Mouse (Mus musculus) hindbrain, embryonic 16.5 days (tissue): Measurements from ENCODE around the gene Prrc2a. TPM values are rescaled to one million over a fixed set of nuclear protein-coding genes. Genes with fewer than 3 reads are reported as not detected.

ENCODE experiments used
- ATAC-seq: fragments of 200-750 bp; cut with Nextera tagmentation; 2 replicates; pipeline ENCODE4 v1.8.0; 2017; ENCODE audit warnings: moderate TSS enrichment, moderate library complexity
- H3K27ac ChIP-seq: fragments of 300-500 bp; sonication (generic); 2 replicates; pipeline ENCODE4 v1.5.1; 2014; ENCODE audit warnings: low read depth, mild to moderate bottlenecking, control low read depth, low read length, moderate library complexity
- H3K27me3 ChIP-seq: fragments of 300-500 bp; sonication (generic); replicated peaks from 2 replicates; pipeline ENCODE4 v1.6.1; 2014; ENCODE audit warnings: low read length; ENCODE audit not compliant: control insufficient read depth, insufficient read depth
- H3K36me3 ChIP-seq: fragments of 300-500 bp; sonication (generic); 2 replicates; pipeline ENCODE4 v1.6.1; 2014; ENCODE audit warnings: mild to moderate bottlenecking, low read length, moderate library complexity, mixed read lengths; ENCODE audit not compliant: control insufficient read depth, insufficient read depth
- H3K4me1 ChIP-seq: fragments of 300-500 bp; sonication (generic); 2 replicates; pipeline ENCODE4 v1.6.1; 2014; ENCODE audit warnings: low read depth, low read length; ENCODE audit not compliant: control insufficient read depth, insufficient read depth
- H3K4me2 ChIP-seq: fragments of 300-500 bp; sonication (generic); 2 replicates; pipeline ENCODE4 v1.6.1; 2014; ENCODE audit warnings: mild to moderate bottlenecking, low read length, control low read depth, moderate library complexity
- H3K4me3 ChIP-seq: fragments of 300-500 bp; sonication (generic); 2 replicates; pipeline ENCODE4 v1.5.1; 2014; ENCODE audit warnings: mild to moderate bottlenecking, low read length, control low read depth, moderate library complexity
- H3K9ac ChIP-seq: fragments of 300-500 bp; sonication (generic); 2 replicates; pipeline ENCODE4 v1.6.1; 2014; ENCODE audit warnings: low read depth, mild to moderate bottlenecking, control low read depth, low read length, moderate library complexity
- H3K9me3 ChIP-seq: fragments of 300-500 bp; sonication (generic); 2 replicates; pipeline ENCODE4 v1.6.1; 2014; ENCODE audit warnings: mild to moderate bottlenecking, low read length, moderate library complexity; ENCODE audit not compliant: control insufficient read depth
- WGBS: fragments of 180-500 bp; shearing (Covaris S2); extraction: QIAGEN DNeasy Blood & Tissue Kit; methylation state at CpG from one replicate; pipeline ENCODE4 v1.1.7; 2014; 5-methylcytosine and 5-hydroxymethylcytosine counted together
- polyA plus RNA-seq: library from polyadenylated mRNA; unstranded; fragments of >200 nt; fragmentation: Nextera tagmentation; extraction: Ambion mirVana; gene quantifications from 2 replicates; pipeline ENCODE4 v1.2.1, GENCODE M21; 2015

Gene Prrc2a
- polyA plus RNA-seq, 1 experiment from 2014 or later = 138 TPM

GRCm38 (mm10) chr17:35161421-35161820 lies 3.3 kb downstream of the Prrc2a start:
- Histone ChIP-seq H3K36me3 (peaks cover 54% of the 10 kb centered on the region), H3K9me3 (no peaks in the 10 kb centered on the region), H3K4me2 (no peak overlapping the region), H3K27ac (no peak overlapping the region), H3K4me3 (no peak overlapping the region), H3K4me1 (peaks cover 26% of the 10 kb centered on the region), H3K27me3 (no peaks in the 10 kb centered on the region), H3K9ac (no peak overlapping the region)
- ATAC-seq = no peak
- WGBS = 76% methylated on average over 11 of the region's 11 CpGs

- Histone ChIP-seq H3K9me3 (no peaks in the 10 kb centered on the region), H3K9ac (no peak overlapping the region), H3K36me3 (peaks cover 72% of the 10 kb centered on the region), H3K27me3 (no peaks in the 10 kb centered on the region), H3K4me3 (no peak overlapping the region), H3K27ac (no peak overlapping the region), H3K4me1 (peaks cover 18% of the 10 kb centered on the region), H3K4me2 (no peak overlapping the region)
- no peak for ATAC-seq
- 84% methylated on average over 7 of the region's 7 CpGs for WGBS
These were observed 5.1 kb downstream of the Prrc2a start for GRCm38 (mm10) chr17:35159638-35160037.

GRCm38 (mm10) chr17:35158850-35159593 lies 5.7 kb downstream of the Prrc2a start:
- no peak for ATAC-seq
- H3K9ac ChIP-seq = no peak overlapping the region
- no peaks in the 10 kb centered on the region for H3K27me3 ChIP-seq
- no peak overlapping the region for H3K4me3 ChIP-seq
- H3K36me3 ChIP-seq = peaks cover 78% of the 10 kb centered on the region
- 96% methylated on average over 16 of the region's 16 CpGs for WGBS
- no peak overlapping the region for H3K27ac ChIP-seq
- no peak overlapping the region for H3K4me2 ChIP-seq
- no peaks in the 10 kb centered on the region for H3K9me3 ChIP-seq
- peaks cover 18% of the 10 kb centered on the region for H3K4me1 ChIP-seq

DNA sequence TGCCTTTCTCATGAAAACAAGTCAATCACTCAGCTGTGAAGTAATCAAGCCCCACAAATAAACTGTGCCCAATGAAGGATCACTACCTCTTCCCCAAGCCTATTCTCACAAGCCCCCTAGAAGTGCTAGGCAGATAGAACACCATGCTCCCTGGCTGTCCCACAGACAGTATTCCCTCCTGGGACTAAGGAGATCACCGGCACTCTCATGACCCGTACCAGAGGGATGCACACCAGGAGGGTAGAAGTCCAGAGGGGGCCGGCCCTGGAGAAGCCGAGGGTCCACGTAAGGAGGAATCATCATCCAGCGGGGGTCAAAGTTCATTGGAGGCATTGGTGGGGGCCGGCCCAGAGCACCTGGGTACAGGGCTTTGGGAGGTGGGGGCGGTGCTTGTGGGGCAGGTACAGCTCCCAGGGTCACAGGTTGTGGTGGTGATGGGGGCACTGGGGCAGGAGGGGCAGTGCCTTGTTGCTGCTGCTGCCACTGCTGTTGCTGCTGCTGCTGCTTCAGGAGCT lies 7.0 kb downstream of the Prrc2a start:
- ATAC-seq = no peak
- Histone ChIP-seq H3K4me3 (no peak overlapping the region), H3K9ac (no peak overlapping the region), H3K9me3 (no peaks in the 10 kb centered on the region), H3K27ac (no peak overlapping the region), H3K27me3 (no peaks in the 10 kb centered on the region), H3K4me1 (peaks cover 12% of the 10 kb centered on the region), H3K4me2 (no peak overlapping the region), H3K36me3 (peaks cover 90% of the 10 kb centered on the region)
- WGBS = 95% methylated on average over 8 of the region's 8 CpGs

DNA sequence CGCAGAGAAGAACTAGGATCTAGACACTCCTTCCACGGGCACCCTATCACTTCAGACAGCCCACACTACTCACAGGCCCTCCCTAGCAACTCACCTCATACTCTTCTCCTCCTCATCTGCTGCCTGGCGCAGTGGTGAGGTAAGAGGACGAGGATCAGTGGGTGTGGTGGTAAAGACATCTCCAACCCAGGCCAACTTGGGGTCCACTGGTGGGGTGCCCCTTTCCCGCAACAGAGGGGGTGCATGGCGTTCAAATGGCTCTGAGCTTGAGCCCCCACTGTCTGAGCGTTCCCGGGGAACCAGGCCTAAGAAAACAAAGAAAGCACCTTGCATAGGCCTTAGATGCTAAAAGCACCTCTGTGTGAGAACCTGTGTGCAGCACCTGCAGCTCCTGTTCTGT lies 7.4 kb downstream of the Prrc2a start:
- Histone ChIP-seq H3K36me3 (peaks cover 95% of the 10 kb centered on the region), H3K4me1 (peaks cover 7% of the 10 kb centered on the region), H3K27me3 (no peaks in the 10 kb centered on the region), H3K27ac (no peak overlapping the region), H3K4me3 (no peak overlapping the region), H3K9me3 (no peaks in the 10 kb centered on the region), H3K4me2 (no peak overlapping the region), H3K9ac (no peak overlapping the region)
- WGBS = 91% methylated on average over 8 of the region's 8 CpGs
- ATAC-seq = no peak

DNA sequence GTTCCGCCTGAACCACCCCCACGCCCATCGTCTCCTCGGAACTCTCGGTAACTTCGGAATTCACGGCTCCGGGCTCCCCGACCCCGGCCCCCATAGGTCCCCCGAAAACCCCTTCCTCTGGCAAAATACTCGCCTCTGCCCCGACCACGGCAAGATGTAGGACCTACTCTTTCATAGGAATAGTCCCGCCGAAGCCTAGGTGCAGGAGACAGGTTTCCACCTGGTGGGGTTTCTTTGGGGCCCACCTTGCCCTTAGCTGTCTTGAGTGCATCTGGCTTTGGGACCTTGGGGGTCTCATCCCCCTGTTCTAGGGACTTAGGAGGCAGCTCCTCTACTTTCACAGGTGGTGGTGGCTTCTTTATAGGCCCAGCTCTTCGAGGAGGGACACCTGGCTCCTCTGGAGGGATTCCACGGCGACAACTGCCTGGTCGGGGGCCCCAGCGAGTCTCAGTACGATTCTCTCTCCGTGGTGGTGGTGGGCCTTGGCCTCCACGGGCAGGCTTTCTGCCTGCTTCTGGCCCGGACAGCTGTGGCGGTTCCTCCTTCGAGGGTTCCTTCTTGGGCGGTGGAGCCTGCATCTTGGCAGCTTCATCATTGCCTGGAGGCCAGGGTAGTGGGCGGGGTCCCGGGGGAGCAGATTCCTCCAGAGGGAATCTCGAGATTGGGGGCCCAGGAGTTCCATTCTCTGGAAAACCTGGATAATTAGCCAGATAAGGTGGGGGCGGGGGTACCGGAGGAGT lies 8.1 kb downstream of the Prrc2a start:
- Histone ChIP-seq H3K27me3 (no peaks in the 10 kb centered on the region), H3K4me2 (no peak overlapping the region), H3K27ac (no peak overlapping the region), H3K4me3 (no peak overlapping the region), H3K36me3 (peaks cover 97% of the 10 kb centered on the region), H3K4me1 (peaks cover under 1% of the 10 kb centered on the region; the same call in 1 of the 2 replicates), H3K9ac (no peak overlapping the region), H3K9me3 (no peaks in the 10 kb centered on the region)
- no peak for ATAC-seq
- 93% methylated on average over 33 of the region's 33 CpGs for WGBS

DNA sequence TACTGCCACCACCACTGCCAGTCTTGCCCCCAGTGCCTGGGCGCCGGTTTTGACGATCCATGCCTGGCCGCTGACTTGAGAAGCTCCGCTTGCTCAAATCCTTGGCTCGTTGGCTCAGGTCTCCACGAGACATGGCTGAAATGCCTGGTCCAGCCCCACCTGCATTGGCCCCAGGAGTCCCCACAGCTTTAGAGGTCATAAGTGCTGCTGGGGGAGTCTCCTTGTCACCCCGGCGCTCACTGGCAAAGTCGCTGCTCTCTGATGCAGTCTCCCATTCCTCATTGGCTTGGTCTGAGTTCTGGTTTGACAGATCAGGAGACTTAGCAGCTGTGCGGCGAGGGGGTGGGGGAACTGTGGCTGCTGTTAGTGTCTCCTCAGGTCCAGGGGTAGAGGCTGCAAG lies 9.2 kb downstream of the Prrc2a start:
- ATAC-seq = no peak
- Histone ChIP-seq H3K9me3 (no peaks in the 10 kb centered on the region), H3K4me2 (no peak overlapping the region), H3K36me3 (peaks cover 94% of the 10 kb centered on the region), H3K4me1 (no peaks in the 10 kb centered on the region), H3K27ac (no peak overlapping the region), H3K27me3 (no peaks in the 10 kb centered on the region), H3K4me3 (no peak overlapping the region), H3K9ac (no peak overlapping the region)
- WGBS = 89% methylated on average over 12 of the region's 12 CpGs

DNA sequence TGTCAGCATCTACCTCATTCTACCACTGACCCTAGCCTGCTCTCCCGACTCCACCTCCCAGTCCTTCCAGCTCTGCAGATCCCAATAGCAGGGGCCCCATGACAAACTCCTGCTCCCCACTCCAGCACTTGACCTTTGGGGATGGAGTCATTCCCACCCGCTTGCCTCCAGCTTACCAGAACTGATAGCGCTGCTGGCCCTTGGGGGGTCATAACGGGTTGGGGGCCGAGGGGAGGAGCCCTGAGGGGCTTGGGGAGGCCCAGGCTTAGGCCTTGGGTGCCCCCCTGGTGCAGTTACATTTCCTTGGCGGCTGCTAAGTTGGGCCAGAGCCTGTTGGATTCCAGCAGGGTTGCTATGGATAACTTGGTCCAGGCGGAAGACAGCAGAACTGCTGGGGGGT lies 10.1 kb downstream of the Prrc2a start:
- WGBS = 65% methylated on average over 7 of the region's 7 CpGs
- ATAC-seq = no peak
- Histone ChIP-seq H3K4me1 (no peaks in the 10 kb centered on the region), H3K27ac (no peak overlapping the region), H3K36me3 (peaks cover 94% of the 10 kb centered on the region), H3K4me3 (no peak overlapping the region), H3K27me3 (no peaks in the 10 kb centered on the region), H3K4me2 (no peak overlapping the region), H3K9ac (no peak overlapping the region), H3K9me3 (no peaks in the 10 kb centered on the region)

DNA sequence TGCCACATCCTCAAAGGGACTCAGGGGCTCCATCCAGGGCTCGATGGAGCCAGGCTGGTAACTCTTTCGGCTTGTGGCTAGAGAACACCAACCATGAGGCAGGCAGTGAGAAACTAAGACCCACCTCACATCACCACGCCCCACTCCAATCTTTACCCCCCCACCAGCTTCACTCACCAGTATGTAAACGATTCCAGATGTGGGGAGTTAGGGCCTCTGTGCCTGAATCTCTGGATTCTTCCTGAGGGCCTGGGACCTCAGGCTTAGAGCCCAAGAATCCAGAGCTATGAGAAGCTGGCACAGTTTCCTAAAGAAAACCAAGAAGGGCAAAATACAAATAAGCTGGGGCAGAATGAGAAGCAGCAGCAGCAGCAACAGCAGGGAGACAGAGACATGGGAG lies 10.8 kb downstream of the Prrc2a start:
- 88% methylated on average over 4 of the region's 4 CpGs for WGBS
- H3K9ac ChIP-seq = no peak overlapping the region
- no peaks in the 10 kb centered on the region for H3K9me3 ChIP-seq
- no peak overlapping the region for H3K4me2 ChIP-seq
- no peak overlapping the region for H3K27ac ChIP-seq
- ATAC-seq = no peak
- H3K27me3 ChIP-seq = no peaks in the 10 kb centered on the region
- no peak overlapping the region for H3K4me3 ChIP-seq
- H3K4me1 ChIP-seq = no peaks in the 10 kb centered on the region
- peaks cover 94% of the 10 kb centered on the region for H3K36me3 ChIP-seq
